Mouse (Mus musculus) cerebellum, adult 2 months (tissue): ENCODE measurements around the gene Inpp5d. TPM values are rescaled to one million over a fixed set of nuclear protein-coding genes. Genes with fewer than 3 reads are reported as not detected.

ENCODE experiments used
- DNase-seq, 2 experiments: peaks; one replicate each; pipeline ENCODE4 v3.0.0; 2021
- H3K27ac ChIP-seq: fragments of 200-500 bp; 2 replicates; pipeline ENCODE4 v1.5.1; 2012; ENCODE audit warnings: low read length, control low read depth, inconsistent platforms; ENCODE audit not compliant: insufficient read depth
- H3K27me3 ChIP-seq: fragments of 200-500 bp; 2 replicates; pipeline ENCODE4 v1.6.1; 2012; ENCODE audit warnings: inconsistent platforms, mild to moderate bottlenecking, low read length, moderate library complexity; ENCODE audit not compliant: control insufficient read depth, insufficient read depth
- H3K4me1 ChIP-seq: fragments of 200-500 bp; 2 replicates; pipeline ENCODE4 v1.6.1; 2011; ENCODE audit warnings: low read length; ENCODE audit not compliant: control insufficient read depth, insufficient read depth
- H3K4me3 ChIP-seq: fragments of 200-500 bp; replicated peaks from 2 replicates; pipeline ENCODE3; 2011; ENCODE audit warnings: mild to moderate bottlenecking, low read depth, low read length, control low read depth; ENCODE audit not compliant: insufficient read depth
- CTCF ChIP-seq: fragments of 200-500 bp; IDR thresholded peaks from 2 replicates; pipeline ENCODE4 v1.5.1; 2011; ENCODE audit warnings: low read depth, mild to moderate bottlenecking, control low read depth, low read length, moderate library complexity, borderline replicate concordance; ENCODE audit not compliant: insufficient read depth
- POLR2A ChIP-seq: fragments of 200-500 bp; IDR thresholded peaks from 2 replicates; pipeline ENCODE4 v1.6.1; 2011; ENCODE audit warnings: low read length, control low read depth, borderline replicate concordance; ENCODE audit not compliant: insufficient read depth
- WGBS: fragments of 180-500 bp; shearing (Covaris S2); methylation state at CpG from one replicate; pipeline ENCODE4 v1.1.7; 2018; 5-methylcytosine and 5-hydroxymethylcytosine counted together
- polyA plus RNA-seq: library from polyadenylated mRNA; depleted of rRNA; stranded (reverse); fragments of >200 nt; gene quantifications from 2 replicates; pipeline ENCODE4 v1.2.3, GENCODE M21; 2012; rRNA removed

Gene Inpp5d
- polyA plus RNA-seq, 1 experiment = 4.7 TPM

DNA sequence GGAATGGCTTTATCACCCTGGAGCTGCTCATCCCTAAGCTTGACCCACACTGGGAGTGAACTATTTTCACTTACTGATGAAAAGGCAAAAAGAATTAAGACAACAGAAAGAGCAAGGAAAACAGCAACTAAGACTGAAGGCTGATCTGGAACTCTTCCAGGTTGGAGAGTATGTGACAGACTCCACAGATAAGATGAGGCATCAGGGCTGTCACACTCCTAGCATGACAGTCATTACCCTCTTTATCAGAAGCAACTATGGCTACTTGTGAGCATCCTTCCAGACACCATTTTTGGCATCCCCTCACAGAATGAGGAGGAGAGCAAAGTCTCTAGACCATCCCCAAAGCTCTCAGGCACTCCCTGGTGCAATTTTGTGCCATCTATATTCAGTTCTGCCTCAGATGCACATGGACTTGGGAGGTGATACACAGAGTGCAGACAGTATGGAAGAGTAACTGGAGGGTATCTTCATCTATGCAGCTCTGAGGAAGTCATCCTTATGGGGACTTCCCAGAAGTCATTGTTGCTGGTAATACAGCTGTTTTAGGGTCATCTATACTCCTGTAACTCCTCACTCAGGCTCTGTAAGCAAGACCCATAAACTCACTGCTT is 129.4 kb downstream of the Inpp5d start:
- no peak overlapping the region for H3K27ac ChIP-seq
- DNase-seq = no peak
- TF ChIP-seq POLR2A (no peak), CTCF (no peak)
- H3K27me3 ChIP-seq = no peaks in the 10 kb centered on the region; the same call in 1 of the 2 replicates
- H3K4me1 ChIP-seq = no peaks in the 10 kb centered on the region
- no peak overlapping the region for H3K4me3 ChIP-seq

DNA sequence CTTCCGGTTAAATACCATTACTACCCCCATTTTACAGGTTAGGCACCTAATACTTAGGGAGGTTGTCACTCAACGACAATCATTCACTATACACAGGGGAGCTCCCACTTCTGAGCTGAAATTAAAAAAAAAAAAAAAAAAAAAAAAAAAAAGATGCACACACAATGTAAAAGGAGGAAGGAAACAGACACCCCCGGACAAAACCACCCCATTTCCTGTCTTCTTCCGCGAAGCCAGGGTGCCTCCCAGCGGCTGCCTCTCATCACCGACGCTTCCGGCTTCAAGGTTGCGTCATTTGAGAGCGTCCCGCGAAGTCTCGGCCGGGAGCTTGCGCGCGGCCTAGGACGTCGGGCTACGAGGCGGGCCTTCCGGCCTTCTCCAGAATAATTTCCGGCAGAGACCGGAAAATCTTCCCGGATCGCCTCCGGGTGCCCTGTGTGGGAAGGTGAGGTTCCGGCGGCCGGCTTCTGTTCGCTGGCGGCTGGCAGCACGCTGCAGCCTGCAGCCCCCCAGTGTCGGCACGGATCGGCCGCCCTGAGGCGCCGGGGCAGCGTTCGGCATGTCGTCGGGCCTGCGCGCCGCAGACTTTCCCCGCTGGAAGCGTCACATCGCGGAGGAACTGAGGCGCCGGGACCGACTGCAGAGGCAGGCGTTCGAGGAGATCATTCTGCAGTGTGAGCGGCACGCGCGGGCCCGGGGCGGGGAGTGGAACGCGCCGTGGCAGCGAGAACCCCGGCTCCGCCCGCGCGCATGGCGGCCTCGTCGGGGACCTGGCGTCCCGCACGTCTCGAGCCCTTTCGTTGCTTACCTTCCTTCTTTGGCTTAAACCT is 135.7 kb downstream of the Inpp5d start, which contains the start of gene Atg16l1:
Gene Atg16l1, plus strand, starts transcription at position 230 of the 830 bp plus-strand sequence.
- peak within 1 kb of the TSS; percentile 75 for H3K4me3 ChIP-seq
- no peaks in the 10 kb centered on the region; the same call in 1 of the 2 replicates for H3K27me3 ChIP-seq
- peak within 1 kb of the TSS; percentile 82 for H3K27ac ChIP-seq
- peak; percentile 60 for TF ChIP-seq POLR2A
- peak; percentile 56 for TF ChIP-seq CTCF
- 1% methylated on average over 79 of the region's 79 CpGs for WGBS
- DNase-seq = peak; percentile 96 to 97
- no peaks in the 10 kb centered on the region for H3K4me1 ChIP-seq

DNA sequence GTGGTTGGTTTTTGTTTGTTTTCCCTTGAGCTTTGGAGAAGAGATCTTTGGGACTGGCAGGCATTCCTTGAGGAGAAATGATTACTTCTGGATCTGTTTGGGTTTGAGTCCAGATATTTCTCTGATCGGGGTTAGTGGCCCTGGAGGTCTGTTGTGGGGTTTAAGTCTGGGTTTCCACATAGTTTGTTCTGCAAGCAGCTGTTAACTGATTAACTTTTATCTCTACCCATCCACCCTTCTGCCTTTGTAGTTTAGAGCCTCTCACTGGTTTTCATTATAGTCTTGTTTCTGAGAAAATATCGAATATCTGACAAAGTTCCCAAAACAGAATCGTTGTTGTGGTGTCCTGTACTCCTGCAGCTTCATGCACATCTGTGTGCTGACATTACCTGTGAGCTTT is 143.7 kb downstream of the Inpp5d start:
- Histone ChIP-seq H3K4me3 (no peak overlapping the region), H3K27me3 (no peaks in the 10 kb centered on the region), H3K4me1 (no peaks in the 10 kb centered on the region), H3K27ac (no peak overlapping the region)
- DNase-seq = no peak
- TF ChIP-seq POLR2A (no peak), CTCF (no peak)
- WGBS = 98% methylated on average over 3 of the region's 3 CpGs

DNA sequence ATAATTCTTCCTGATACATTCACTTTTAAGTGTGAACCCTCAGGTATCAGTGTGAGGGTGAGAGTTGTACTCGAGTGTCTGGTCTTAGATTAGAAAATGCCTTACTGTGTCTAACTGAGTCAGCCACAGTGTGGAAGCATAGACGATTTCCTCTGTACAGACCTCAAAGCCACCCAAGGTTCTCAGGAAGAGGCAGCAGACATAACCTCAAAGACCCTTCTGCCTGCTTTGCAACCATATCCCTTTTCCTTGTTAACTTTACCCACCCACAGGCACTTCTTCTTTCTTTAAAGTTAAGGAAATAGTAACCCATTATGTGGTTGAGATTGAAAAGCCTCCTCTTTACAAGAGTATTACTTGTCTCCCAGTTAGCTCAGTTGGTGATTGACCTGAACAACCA is 145.6 kb downstream of the Inpp5d start:
- WGBS = 93% methylated on average over 2 of the region's 2 CpGs
- Histone ChIP-seq H3K27ac (no peak overlapping the region), H3K4me1 (no peaks in the 10 kb centered on the region), H3K27me3 (no peaks in the 10 kb centered on the region), H3K4me3 (no peak overlapping the region)
- no peak for TF ChIP-seq POLR2A
- no peak for TF ChIP-seq CTCF
- DNase-seq = no peak

DNA sequence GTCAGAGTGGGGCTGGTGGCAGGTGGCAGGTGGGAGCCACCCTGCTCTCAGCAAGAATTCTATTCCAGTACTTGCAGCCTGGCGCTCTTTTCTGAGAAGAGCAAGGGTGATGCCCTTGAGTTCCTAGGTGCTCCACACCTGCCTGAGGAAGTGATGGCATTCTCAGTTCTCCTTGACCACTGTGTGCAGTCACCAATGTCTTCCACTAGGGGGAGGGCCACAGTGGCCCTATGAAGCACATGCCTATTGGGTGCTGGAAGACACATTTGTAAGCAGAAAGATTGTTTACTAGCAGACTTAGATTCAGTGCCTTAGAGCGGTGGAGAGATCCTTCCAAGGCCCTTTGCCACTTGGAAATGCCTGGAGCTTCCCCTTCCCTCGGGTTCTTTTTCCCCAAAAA is 146.1 kb downstream of the Inpp5d start:
- peak; percentile 70 for TF ChIP-seq CTCF
- no peak for TF ChIP-seq POLR2A
- Histone ChIP-seq H3K27ac (no peak overlapping the region), H3K4me3 (no peak overlapping the region), H3K27me3 (no peaks in the 10 kb centered on the region), H3K4me1 (no peaks in the 10 kb centered on the region)
- WGBS = 90% methylated on average over 3 of the region's 3 CpGs
- DNase-seq = no peak

DNA sequence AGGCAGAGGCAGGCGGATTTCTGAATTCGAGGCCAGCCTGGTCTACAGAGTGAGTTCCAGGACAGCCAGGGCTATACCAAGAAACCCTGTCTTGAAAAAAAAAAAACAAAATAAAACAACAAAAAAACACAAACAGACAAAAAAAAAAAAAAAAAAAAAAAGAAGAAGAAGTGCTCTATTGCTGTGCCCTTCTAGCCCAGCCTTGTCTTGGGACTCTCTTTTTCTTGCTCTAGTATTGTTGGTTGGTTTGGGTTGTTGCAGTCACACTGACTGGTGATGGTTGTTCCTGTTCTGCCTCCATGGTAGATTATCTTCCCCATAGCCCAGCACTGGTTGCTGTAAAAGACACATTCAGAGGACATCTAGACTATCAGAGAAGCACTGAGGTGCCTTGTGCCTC is 149.2 kb downstream of the Inpp5d start:
- no peaks in the 10 kb centered on the region for H3K4me1 ChIP-seq
- H3K4me3 ChIP-seq = no peak overlapping the region
- DNase-seq = no peak
- TF ChIP-seq POLR2A = no peak
- no peak for TF ChIP-seq CTCF
- H3K27me3 ChIP-seq = no peaks in the 10 kb centered on the region
- 100% methylated on average over 2 of the region's 2 CpGs for WGBS
- H3K27ac ChIP-seq = no peak overlapping the region

Other genes starting within 250 kb of the Inpp5d start
- 5.5 and 18.2 TPM in 2 replicates for gene Kcnj13, start 225.6 kb upstream of the Inpp5d start, polyA plus RNA-seq
- 0.59 TPM in 1 of 2 replicates, not detected in the other for gene Snorc, start 150.0 kb upstream of the Inpp5d start, polyA plus RNA-seq
- gene Neu2, start 110.4 kb upstream of the Inpp5d start, polyA plus RNA-seq = 3.7 and 5.2 TPM in 2 replicates
- gene Ngef, start 46.4 kb upstream of the Inpp5d start, polyA plus RNA-seq = 21.8 and 25.5 TPM in 2 replicates
- gene Atg16l1, start 135.6 kb downstream of the Inpp5d start, polyA plus RNA-seq = 65.6 and 66.4 TPM in 2 replicates
- gene Sag, start 183.4 kb downstream of the Inpp5d start, polyA plus RNA-seq = 0.78 and 0.80 TPM in 2 replicates
- gene Dgkd, start 233.0 kb downstream of the Inpp5d start, polyA plus RNA-seq = 109 and 126 TPM in 2 replicates